Mouse (Mus musculus) kidney, adult 18-20 months (tissue): ENCODE measurements at regions not wholly inside any gene's neighbourhood (a gene's known extent, or its start where the extent isn't known, plus 50 kb on each side); places are given as distances from the start of the nearest gene placed in this dataset.

ENCODE experiments used
- DNase-seq: peaks from one replicate; pipeline ENCODE4 v3.0.0; 2021

DNA sequence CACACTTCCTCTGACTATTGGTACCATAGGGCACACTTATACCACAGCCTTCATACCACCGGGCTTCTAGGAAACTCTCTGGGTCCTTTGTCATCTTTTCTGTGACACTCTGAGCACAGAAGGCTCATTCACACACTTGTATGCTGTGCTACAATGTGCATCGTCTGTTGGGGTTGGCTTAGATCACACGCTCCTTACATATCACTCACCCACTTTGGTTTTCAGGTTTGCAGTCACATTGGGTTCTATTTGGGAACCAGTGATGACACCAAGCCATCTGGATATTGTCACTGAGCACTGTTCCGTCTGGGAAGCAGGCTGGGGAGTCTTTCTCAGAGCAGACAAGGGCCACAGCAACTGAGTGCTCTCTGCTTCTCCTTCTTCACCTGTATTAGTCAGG lies 74.1 kb upstream of the Vldlr start:
- no peak for DNase-seq

DNA sequence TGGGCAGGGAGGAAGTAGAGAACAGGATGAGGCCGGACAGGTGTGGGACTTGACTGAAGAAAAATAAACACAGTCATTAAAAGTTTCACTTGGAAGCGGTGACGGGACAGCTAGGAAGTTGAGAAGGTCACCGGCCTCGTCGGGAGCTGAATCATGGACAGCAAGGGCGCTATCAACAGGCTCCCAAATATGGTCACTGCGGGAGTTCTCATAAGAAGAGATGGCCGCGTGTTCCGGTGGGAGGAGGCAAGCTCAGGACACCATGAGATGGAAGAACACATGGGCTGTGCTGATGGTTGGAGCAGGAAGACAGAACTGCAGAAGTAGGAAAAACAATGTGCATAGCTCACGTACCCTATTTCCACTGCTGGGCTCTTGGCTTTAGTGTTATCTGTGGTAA lies 68.9 kb upstream of the Vldlr start:
- peak; percentile 2 for DNase-seq

DNA sequence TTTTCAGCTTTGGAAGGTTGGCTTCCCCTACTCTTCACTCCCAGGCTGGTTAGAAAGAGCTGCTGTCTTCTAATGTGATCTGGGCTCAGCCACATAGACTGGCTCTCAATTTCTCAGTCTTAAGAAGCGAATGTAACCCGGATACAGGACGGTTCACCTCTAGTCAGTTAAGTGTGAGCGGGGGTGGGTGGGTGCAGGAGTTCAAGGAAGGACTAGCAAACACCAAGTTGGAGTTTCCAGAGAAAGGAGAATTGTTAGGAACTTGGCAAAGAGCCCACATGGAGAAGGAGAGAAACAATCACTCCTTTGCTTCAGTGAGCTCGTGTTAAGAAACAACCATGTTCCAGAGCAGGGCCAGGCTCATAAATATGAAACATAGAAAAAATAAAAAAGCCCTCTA lies 68.0 kb upstream of the Vldlr start:
- DNase-seq = no peak

DNA sequence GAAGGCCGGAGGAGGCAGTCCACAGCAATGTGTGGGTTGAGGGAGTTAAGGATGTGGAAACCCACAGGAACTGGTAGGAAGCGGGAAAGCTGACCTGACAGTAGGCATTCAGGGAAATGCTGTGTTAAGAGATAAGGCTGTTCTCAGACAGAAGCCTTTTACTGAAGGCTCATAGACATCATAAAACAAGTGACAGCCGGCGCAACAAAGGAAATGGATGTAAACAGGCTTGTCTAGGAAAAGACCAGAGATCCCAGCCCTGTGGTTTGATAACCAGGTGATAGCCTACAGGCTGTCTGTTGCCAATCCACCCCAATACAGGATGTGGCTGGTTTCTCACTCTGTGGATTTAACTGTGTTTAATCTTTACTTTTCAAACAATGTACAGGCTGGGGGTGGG lies 66.7 kb upstream of the Vldlr start:
- no peak for DNase-seq

GRCm38 (mm10) chr19:27161933-27162332 lies 54.4 kb upstream of the Vldlr start:
- DNase-seq = no peak
